Mouse (Mus musculus) splenic B cell, adult 2 months (primary cell): ENCODE results near the gene Atg4d.
"Not testable (repeated sequence)": the region's sequence is repeated elsewhere in the genome, so short reads cannot be mapped to it uniquely, and the experiment has no call there.

Experiments used
- DNase-seq: peaks from one replicate; pipeline ENCODE4 v3.0.0-alpha.2; 2011; ENCODE audit warnings: low read depth, low spot score
- H3K27me3 ChIP-seq: 2 replicates; pipeline ENCODE4 v1.6.1; 2012; ENCODE audit warnings: mild to moderate bottlenecking, low read length, moderate library complexity, mixed read lengths; ENCODE audit not compliant: control insufficient read depth, poor library complexity, insufficient read depth, severe bottlenecking
- H3K36me3 ChIP-seq: 2 replicates; pipeline ENCODE4 v1.6.1; 2012; ENCODE audit warnings: mild to moderate bottlenecking, low read length, moderate library complexity, mixed read lengths; ENCODE audit not compliant: control insufficient read depth, poor library complexity, insufficient read depth, severe bottlenecking

Atg4d gene

DNA sequence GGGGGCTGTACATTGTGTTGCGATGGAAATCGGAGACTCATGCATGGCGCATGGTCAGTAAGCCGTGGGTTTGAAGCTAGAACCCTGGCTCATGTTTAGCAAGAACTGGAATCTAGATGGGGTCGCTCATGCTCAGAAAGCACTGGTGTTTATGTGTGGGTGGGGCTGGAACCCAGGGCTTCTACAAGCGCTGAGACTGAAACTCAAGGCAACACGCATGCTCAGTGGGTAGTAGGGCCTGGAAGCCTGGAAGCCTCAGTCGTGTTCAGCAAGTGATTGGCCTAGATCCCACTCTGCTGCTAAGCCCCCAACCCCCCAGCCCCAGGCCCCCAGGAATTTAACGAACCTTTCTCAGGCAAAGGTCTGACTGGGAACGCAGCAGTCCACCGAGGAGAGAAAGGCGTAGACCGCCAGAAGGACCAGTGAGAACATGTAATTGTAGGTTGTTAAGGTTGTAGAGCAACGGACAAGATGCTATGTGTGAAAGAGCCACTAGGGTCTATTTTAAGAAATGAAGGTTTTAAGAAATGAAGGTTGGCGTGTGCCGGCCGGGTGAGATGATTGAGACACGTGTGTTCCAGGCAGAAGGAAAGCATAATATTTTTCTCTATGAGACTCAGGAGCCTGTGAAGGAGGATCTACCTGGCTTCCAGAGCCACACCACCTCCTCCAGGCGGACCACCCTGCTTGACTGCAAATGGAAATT lies 57.3 kb downstream of the Atg4d start:
- DNase-seq = peak; percentile 64
- Histone ChIP-seq H3K36me3 (no peaks in the 10 kb centered on the region), H3K27me3 (no peaks in the 10 kb centered on the region)

DNA sequence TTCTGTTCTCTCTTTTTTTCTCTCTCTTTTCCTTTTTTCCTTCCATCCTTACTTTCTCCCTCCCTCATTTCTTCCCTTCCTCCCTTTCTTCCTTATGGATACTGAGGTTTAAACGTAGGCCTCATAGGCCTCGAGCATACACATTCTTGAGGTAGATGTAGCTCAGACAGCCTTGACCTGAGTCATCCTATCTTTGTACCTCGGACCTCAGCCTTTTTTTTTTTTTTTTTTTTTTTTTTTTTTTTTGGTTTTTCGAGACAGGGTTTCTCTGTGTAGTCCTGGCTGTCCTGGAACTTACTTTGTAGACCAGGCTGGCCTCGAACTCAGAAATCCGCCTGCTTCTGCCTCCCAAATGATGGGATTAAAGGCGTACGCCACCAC lies 57.8 kb downstream of the Atg4d start:
- not testable (repeated sequence) for H3K27me3 ChIP-seq, DNase-seq, H3K36me3 ChIP-seq

DNA sequence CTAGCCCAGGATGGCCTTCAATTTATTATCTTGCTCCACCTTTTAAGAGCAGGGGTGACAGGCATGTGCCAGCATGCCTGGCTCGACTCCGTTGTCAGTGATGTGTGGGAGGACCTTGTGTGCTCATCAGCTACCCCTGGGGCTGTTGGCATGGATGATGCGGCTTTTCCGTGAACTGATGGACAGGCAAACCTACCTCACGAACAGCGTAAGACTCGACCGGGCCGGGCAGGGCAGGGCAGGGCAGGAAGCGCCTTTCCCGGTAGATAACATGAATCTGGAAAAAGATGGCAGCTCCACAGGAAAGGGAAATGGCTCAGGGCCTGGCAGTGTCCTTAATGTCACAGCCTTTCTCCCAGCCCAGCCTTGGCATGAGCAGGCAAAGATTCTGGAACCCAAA lies 59.2 kb downstream of the Atg4d start:
- no peak for DNase-seq
- no peaks in the 10 kb centered on the region for H3K36me3 ChIP-seq
- no peaks in the 10 kb centered on the region for H3K27me3 ChIP-seq
